Mouse (Mus musculus) neural tube, embryonic 15.5 days (tissue): ENCODE data around the gene Nfix. TPM values are rescaled to one million over a fixed set of nuclear protein-coding genes. Genes with fewer than 3 reads are reported as not detected.

Experiments
- ATAC-seq: fragments of 200-750 bp; cut with Nextera tagmentation; 2 replicates; pipeline ENCODE4 v1.8.0; 2017; ENCODE audit warnings: mild to moderate bottlenecking, moderate TSS enrichment, moderate library complexity; ENCODE audit not compliant: low FRiP score
- H3K27ac ChIP-seq: fragments of 300-500 bp; sonication (generic); replicated peaks from 2 replicates; pipeline ENCODE4 v1.5.1; 2015; ENCODE audit warnings: mild to moderate bottlenecking, inconsistent platforms
- H3K27me3 ChIP-seq: fragments of 300-500 bp; sonication (generic); replicated peaks from 2 replicates; pipeline ENCODE4 v1.6.1; 2015; ENCODE audit warnings: inconsistent platforms
- H3K36me3 ChIP-seq: fragments of 300-500 bp; sonication (generic); 2 replicates; pipeline ENCODE4 v1.6.1; 2015; ENCODE audit warnings: inconsistent platforms
- H3K4me1 ChIP-seq: fragments of 300-500 bp; sonication (generic); 2 replicates; pipeline ENCODE4 v1.6.1; 2015; ENCODE audit warnings: inconsistent platforms
- H3K4me2 ChIP-seq: fragments of 300-500 bp; sonication (generic); 2 replicates; pipeline ENCODE4 v1.6.1; 2015; ENCODE audit warnings: inconsistent platforms, mild to moderate bottlenecking, moderate library complexity
- H3K4me3 ChIP-seq: fragments of 300-500 bp; sonication (generic); replicated peaks from 2 replicates; pipeline ENCODE4 v1.5.1; 2015; ENCODE audit warnings: mild to moderate bottlenecking, inconsistent platforms
- H3K9ac ChIP-seq: fragments of 300-500 bp; sonication (generic); replicated peaks from 2 replicates; pipeline ENCODE4 v1.6.1; 2015; ENCODE audit warnings: mild to moderate bottlenecking, inconsistent platforms
- H3K9me3 ChIP-seq: fragments of 300-500 bp; sonication (generic); replicated peaks from 2 replicates; pipeline ENCODE4 v1.6.1; 2016; ENCODE audit warnings: inconsistent platforms
- WGBS: fragments of 180-500 bp; shearing (Covaris S2); methylation state at CpG from one replicate; pipeline ENCODE4 v1.1.7; 2015; ENCODE audit warnings: mixed read lengths; 5-methylcytosine and 5-hydroxymethylcytosine counted together
- polyA plus RNA-seq: library from polyadenylated mRNA; unstranded; fragments of >200 nt; fragmentation: Nextera tagmentation; extraction: Ambion mirVana; gene quantifications from 2 replicates; pipeline ENCODE4 v1.2.1, GENCODE M21; 2015

The Nfix gene
- polyA plus RNA-seq, 1 experiment from 2014 or later: 70.5 TPM

DNA sequence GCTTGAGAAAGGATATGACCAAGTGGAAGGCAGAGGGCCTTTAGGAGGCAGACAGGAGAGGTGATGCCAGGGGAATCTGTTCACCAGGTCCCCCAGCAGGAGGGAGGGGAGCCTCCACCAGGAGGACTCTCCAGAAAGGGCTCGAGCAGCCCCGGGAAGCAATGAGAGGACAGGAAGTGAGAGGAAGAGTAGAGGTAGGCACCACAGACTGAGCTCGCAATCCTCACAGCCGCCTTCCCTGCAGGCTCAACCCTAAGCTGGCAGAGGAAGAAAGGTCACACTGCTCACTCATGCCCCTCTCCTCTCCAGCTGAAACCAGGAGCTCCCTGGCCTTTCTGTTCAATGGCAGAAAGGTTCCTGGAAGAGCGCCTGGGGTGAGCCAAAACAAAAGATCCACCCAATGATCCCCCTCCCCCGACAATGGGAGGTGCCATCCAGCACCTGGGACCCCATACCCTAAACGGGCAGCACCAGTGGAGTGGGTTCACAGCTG is 24.5 kb downstream of the Nfix start:
- Histone ChIP-seq H3K9ac (peak overlapping the region; percentile 11; the same call in 1 of the 2 replicates), H3K4me3 (no peak overlapping the region), H3K27me3 (peaks cover 69% of the 10 kb centered on the region)

DNA sequence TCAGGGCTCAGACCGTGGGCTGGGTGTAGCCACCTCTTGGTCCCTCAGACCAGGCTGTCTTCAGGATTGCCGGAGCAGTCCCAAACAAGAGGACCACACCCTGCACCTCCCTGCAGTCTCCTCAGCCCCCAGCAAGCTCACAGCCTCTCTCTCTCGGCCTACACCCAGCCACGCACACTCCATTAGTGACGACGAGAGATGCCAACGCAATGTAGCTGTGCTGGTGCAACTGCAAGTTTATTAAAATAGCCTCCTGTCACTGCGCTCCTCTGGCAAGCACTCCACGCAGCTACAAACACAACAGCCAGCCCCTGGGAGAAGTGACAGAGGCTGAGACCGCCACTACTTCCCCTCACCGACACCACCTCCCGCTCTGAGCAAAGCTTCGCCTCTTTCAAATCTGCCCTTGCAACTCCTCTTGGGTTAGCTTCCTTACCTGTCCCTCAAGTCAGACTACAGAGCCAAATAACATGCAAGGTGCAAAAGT is 25.0 kb downstream of the Nfix start:
- peak overlapping the region; percentile 11; the same call in 1 of the 2 replicates for H3K9ac ChIP-seq
- no peaks in the 10 kb centered on the region for H3K36me3 ChIP-seq
- ATAC-seq: no peak
- peaks cover 73% of the 10 kb centered on the region for H3K27me3 ChIP-seq
- no peak overlapping the region for H3K4me3 ChIP-seq
- peak overlapping the region; percentile 90 for H3K27ac ChIP-seq
- 7% methylated on average over 13 of the region's 13 CpGs for WGBS
- H3K9me3 ChIP-seq: no peaks in the 10 kb centered on the region
- peak overlapping the region; percentile 56 for H3K4me2 ChIP-seq
- peaks cover 71% of the 10 kb centered on the region for H3K4me1 ChIP-seq

More for the DNA sequence above, 24.5 kb downstream of the Nfix start:
- H3K4me1 ChIP-seq: peaks cover 73% of the 10 kb centered on the region
- no peaks in the 10 kb centered on the region for H3K9me3 ChIP-seq
- no peaks in the 10 kb centered on the region for H3K36me3 ChIP-seq
- peak overlapping the region; percentile 90 for H3K27ac ChIP-seq
- ATAC-seq: no peak
- peak overlapping the region; percentile 56 for H3K4me2 ChIP-seq
- 7% methylated on average over 7 of the region's 7 CpGs for WGBS

DNA sequence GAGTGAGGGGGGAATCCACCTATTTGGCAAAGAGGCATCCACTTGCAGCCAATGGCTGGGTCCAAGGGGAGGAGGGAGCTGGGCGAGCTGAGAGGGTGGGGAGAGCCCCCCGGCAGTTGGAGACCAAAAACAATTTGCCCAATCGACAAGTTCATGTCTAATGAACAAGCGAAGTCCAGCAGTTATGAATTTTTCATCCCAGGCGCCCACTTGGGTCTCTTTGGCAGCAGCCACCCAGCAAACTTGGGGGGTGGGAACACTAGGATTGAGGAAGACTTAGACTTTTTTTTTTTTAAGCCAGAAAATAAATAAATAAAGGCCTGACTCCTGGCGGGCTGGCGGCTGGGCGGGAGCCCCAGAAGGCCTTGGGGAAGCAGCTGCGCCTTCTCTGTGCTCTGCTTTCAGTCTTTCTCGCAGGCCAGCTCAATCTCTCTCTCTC is 25.7 kb downstream of the Nfix start:
- H3K4me3 ChIP-seq: no peak overlapping the region; the same call in 1 of the 2 replicates
- H3K4me2 ChIP-seq: peak overlapping the region; percentile 56
- 2% methylated on average over 10 of the region's 10 CpGs for whole genome bisulfite sequencing
- peak; percentile 74; the same call in 1 of the 2 replicates for ATAC-seq
- H3K9me3 ChIP-seq: no peaks in the 10 kb centered on the region
- H3K36me3 ChIP-seq: no peaks in the 10 kb centered on the region
- peak overlapping the region; percentile 90 for H3K27ac ChIP-seq
- peaks cover 69% of the 10 kb centered on the region for H3K4me1 ChIP-seq
- no peak overlapping the region for H3K9ac ChIP-seq
- H3K27me3 ChIP-seq: peaks cover 74% of the 10 kb centered on the region

DNA sequence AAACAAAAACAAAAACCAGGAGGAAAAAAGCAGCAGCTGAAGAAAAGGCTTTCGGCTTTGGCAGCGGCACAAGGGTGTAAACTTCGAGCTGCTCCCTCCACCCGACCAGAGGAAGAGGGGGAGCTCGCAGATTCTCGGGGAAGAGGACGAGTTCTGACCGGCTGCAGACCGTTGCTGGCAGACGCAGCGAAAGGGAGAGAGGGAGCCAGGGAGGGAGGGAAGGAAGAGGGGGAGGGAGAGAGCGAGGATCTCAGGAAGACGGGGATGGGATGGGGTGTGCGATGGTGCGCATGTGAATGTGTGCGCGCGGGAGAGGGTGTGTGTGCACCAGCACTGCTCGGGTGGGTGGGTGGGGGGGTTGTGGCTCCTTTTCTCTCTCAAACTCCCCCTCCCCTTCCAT is 26.3 kb downstream of the Nfix start:
- Histone ChIP-seq H3K36me3 (no peaks in the 10 kb centered on the region), H3K9me3 (no peaks in the 10 kb centered on the region), H3K4me3 (peak overlapping the region; percentile 34), H3K4me2 (peak overlapping the region; percentile 56), H3K27me3 (peaks cover 74% of the 10 kb centered on the region), H3K4me1 (peaks cover 65% of the 10 kb centered on the region), H3K27ac (peak overlapping the region; percentile 90), H3K9ac (peak overlapping the region; percentile 44)
- WGBS: under 1% methylated on average over 18 of the region's 19 CpGs
- peak; percentile 89 for ATAC-seq

DNA sequence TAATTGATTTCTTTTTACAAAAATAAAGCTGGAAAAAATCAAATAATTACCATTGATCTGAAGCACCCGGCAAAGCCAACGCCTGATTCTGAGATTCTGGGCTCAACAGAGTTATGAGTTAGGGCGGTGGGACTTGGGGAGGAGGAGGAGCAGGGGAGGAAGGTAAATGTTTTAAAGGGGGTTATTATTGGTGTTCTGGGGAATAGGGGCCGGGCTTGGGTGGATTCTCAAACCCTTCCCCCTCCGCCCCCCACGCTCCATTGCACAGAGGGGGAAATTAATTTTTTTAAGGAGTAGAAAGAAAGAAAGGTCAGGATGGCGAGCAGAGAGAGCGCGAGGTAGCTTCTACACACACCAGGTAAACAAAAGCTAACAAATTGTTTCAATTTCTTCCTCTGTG is 26.8 kb downstream of the Nfix start:
- Histone ChIP-seq H3K9me3 (no peaks in the 10 kb centered on the region), H3K4me3 (peak overlapping the region; percentile 34), H3K27me3 (peaks cover 75% of the 10 kb centered on the region), H3K27ac (peak overlapping the region; percentile 90), H3K36me3 (no peaks in the 10 kb centered on the region), H3K4me2 (peak overlapping the region; percentile 56), H3K9ac (peak overlapping the region; percentile 44), H3K4me1 (peaks cover 60% of the 10 kb centered on the region)
- no peak for ATAC-seq
- under 1% methylated on average over 9 of the region's 9 CpGs for WGBS

DNA sequence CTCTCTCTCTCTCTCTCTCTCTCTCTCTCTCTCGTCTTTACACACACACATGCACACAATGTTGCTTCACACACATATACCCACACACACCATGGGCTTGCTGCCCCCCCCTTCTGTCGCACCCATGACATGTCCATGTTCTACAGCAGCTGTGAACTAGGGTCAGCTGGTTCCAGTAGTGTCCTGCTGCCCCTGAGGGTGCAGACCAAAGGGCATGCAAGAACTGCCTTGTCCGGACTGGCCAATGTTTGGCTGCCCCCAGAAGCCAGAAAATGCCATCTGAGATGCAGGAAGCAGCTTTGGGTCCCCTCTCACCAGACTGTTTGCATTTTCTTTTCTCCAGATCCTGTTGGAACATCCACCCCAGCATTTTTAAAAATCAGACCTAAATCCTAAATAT is 27.5 kb downstream of the Nfix start:
- H3K4me1 ChIP-seq: peaks cover 58% of the 10 kb centered on the region
- H3K27ac ChIP-seq: peak overlapping the region; percentile 90
- peak overlapping the region; percentile 34 for H3K4me3 ChIP-seq
- no peaks in the 10 kb centered on the region for H3K36me3 ChIP-seq
- peak overlapping the region; percentile 44 for H3K9ac ChIP-seq
- 3% methylated on average over 3 of the region's 3 CpGs for WGBS
- H3K9me3 ChIP-seq: no peaks in the 10 kb centered on the region
- no peak for ATAC-seq
- peaks cover 71% of the 10 kb centered on the region for H3K27me3 ChIP-seq
- H3K4me2 ChIP-seq: peak overlapping the region; percentile 56

DNA sequence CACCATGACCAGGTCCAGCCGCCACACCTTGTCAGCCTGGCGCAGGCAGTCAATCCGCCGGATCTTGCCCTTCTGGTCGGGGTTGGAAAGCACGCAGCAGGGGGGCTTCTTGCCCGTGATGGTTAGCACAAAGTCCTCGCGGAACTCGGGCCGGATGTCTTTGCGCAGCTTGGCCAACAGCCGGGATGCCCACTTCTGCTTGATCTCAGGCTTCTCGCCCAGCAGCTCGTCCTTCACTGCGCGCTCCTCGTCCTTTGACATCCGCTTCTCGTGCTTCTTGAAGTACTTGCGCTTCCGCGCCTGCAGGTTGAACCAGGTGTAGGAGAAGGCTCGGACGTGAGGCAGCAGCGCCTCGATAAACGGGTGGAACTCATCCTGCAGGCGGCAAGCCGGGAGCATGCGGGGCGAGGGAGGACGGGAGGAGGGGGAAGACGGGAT is 28.2 kb downstream of the Nfix start:
- H3K9ac ChIP-seq: peak overlapping the region; percentile 40
- H3K27ac ChIP-seq: peak overlapping the region; percentile 90
- no peaks in the 10 kb centered on the region for H3K9me3 ChIP-seq
- no peak for ATAC-seq
- H3K4me2 ChIP-seq: peak overlapping the region; percentile 56
- peak overlapping the region; percentile 34 for H3K4me3 ChIP-seq
- no peaks in the 10 kb centered on the region for H3K36me3 ChIP-seq
- WGBS: 10% methylated on average over 34 of the region's 34 CpGs
- peaks cover 65% of the 10 kb centered on the region for H3K4me1 ChIP-seq
- peaks cover 71% of the 10 kb centered on the region for H3K27me3 ChIP-seq

DNA sequence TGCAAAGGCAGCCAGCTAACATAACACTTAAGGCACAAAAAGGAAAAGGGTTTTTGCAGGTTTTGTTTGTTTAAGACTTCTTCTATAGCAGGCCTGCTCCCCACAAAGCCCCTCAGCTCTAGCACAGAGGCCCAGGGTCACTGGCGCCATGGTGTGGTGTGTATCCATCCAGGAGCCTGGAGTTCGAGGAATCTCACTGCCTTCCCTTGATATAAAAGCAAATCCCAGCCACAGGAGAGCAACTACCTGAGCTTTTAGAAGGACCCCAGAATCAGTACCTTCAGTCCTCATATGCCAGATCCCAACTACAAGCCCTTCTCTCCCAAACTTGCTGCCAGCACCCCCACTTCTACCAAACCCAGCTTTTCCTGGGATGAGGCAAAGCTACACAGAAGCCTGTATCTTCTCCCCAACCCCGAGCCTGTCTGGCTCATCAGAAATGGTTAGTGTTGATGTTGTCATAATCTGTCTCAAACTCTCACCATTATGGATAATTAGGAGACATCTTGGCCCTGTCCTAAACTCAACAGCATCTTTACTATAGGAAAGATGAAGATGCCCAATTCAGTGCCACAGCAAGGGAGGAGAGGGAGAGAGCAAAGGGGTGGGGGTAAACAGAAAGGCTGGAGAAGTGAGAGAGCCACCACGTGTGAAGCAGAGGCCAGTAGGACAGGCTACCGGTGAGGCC is 29.0 kb downstream of the Nfix start:
- H3K4me1 ChIP-seq: peaks cover 68% of the 10 kb centered on the region
- peak overlapping the region; percentile 34 for H3K4me3 ChIP-seq
- 33% methylated on average over 5 of the region's 5 CpGs for WGBS
- no peak for ATAC-seq
- peak overlapping the region; percentile 90; the same call in 1 of the 2 replicates for H3K27ac ChIP-seq
- H3K9me3 ChIP-seq: no peaks in the 10 kb centered on the region
- peaks cover 69% of the 10 kb centered on the region for H3K27me3 ChIP-seq
- peak overlapping the region; percentile 40 for H3K9ac ChIP-seq
- H3K4me2 ChIP-seq: peak overlapping the region; percentile 56
- no peaks in the 10 kb centered on the region for H3K36me3 ChIP-seq

DNA sequence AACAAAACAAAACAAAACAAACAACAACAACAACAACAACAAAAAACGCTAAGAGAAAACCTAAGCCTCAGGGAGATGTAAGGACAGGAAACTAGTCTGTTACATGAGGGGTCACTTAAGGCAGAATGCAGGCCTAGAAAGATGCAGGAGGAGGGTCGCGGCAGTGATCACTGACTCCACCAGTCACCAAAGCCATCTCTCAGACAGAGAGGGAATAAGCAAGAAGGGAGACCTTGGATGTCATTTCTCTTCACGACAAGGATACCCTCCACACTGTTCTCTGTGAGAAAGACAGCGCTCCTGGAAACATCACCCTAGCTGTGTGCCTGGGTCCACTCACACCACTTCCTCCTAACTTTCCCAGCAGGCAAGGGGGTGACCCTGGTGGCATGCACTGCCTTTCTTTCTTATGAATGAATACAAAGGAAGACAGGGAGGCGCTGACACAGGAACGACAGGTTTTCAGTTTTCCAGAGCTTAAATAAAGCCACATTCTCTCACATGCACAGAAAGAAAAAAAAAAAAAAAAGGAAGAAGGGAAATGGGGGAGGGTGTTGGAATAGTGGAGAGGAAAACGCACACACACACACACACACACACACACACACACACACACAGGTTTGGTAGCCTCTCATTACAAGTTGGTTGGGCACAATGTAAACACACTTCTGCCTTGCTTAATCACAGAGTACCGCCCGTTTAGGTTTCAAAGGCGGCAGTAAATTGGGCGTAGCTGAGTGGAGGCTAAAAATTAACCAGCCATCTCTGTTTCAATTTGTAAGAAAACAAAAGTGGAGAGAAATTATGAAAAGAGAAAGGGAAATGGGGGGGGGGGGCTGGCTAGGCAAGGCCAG is 29.8 kb downstream of the Nfix start:
- ATAC-seq: no peak
- Histone ChIP-seq H3K9ac (peak overlapping the region; percentile 40), H3K4me3 (peak overlapping the region; percentile 34), H3K27ac (peak overlapping the region; percentile 18; the same call in 1 of the 2 replicates), H3K4me1 (peaks cover 68% of the 10 kb centered on the region), H3K4me2 (peak overlapping the region; percentile 56), H3K36me3 (no peaks in the 10 kb centered on the region), H3K9me3 (no peaks in the 10 kb centered on the region), H3K27me3 (peaks cover 69% of the 10 kb centered on the region)
- 42% methylated on average over 12 of the region's 12 CpGs for WGBS

DNA sequence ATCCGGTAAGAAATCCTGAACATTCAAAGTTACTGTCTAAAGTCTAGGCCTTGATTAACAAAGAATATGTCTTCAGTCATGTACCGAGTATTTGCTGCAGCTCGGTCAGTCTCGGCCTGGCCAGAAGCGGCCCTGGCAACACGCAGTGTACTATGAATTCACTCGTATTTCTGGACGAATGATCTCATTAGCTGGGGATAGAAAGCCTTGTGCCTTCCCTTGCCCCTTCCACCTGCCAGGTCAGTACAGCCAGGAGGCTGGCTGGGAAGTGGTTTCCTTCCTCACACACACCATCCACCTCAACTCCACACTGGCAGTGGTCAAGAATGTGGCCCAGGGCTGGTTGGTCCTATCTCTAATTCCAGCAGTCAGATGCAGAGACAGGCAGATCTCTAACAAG is 30.8 kb downstream of the Nfix start:
- H3K27ac ChIP-seq: no peak overlapping the region
- WGBS: 83% methylated on average over 8 of the region's 8 CpGs
- no peak overlapping the region; the same call in 1 of the 2 replicates for H3K9ac ChIP-seq
- peaks cover 68% of the 10 kb centered on the region for H3K4me1 ChIP-seq
- H3K9me3 ChIP-seq: no peaks in the 10 kb centered on the region
- H3K4me3 ChIP-seq: peak overlapping the region; percentile 34
- no peak for ATAC-seq
- H3K27me3 ChIP-seq: peaks cover 70% of the 10 kb centered on the region
- no peaks in the 10 kb centered on the region for H3K36me3 ChIP-seq
- H3K4me2 ChIP-seq: peak overlapping the region; percentile 56

DNA sequence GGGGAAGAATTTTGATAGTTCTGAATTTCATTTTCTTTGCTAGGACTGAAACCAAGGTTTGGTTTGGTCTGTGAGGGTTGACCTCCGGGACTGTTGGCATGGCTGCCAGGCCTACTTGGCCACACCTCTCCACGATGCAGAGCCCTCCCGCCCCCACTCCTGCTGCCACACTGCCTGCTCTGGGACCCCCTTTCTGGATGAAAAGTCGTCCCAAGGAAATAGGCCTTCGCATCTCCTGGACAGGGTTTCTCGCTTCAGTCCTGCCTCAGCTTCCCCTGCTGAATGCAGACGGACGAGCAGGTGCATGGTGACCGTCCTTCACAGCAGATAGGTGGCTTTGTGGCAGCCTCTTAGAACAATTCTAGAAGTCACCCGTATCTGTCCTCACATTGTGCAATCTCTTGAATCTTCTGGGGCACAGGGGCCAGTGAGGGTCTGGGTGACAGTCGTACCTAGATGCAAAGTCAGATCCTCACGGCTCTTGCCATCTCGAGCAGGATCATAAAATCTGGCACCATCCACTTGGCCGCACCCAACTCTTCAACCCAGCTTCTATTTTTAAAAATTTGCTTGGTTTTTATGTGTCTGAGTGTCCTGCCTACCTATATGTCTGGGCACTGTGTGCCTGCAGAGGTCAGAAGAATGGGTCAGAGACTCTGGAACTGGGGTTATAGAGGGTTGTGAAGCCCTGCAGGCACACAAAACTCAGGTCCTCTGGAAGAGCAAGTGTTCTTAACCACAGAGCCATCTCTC is 31.6 kb downstream of the Nfix start:
- H3K4me2 ChIP-seq: peak overlapping the region; percentile 56
- peaks cover 74% of the 10 kb centered on the region for H3K27me3 ChIP-seq
- H3K4me1 ChIP-seq: peaks cover 72% of the 10 kb centered on the region
- ATAC-seq: no peak
- WGBS: 89% methylated on average over 14 of the region's 14 CpGs
- H3K36me3 ChIP-seq: no peaks in the 10 kb centered on the region
- no peak overlapping the region for H3K27ac ChIP-seq
- H3K4me3 ChIP-seq: peak overlapping the region; percentile 34
- H3K9me3 ChIP-seq: no peaks in the 10 kb centered on the region
- no peak overlapping the region for H3K9ac ChIP-seq
